Mouse (Mus musculus): ENCODE results near the gene Lrch3. TPM values are rescaled to one million over a fixed set of nuclear protein-coding genes. Genes with fewer than 3 reads are reported as not detected.
A peak's percentile ranks its signal among the peaks of the same experiment; 100 is the strongest.

Lrch3 gene
- total RNA-seq, 2 experiments from 2014 or later: 28.9 to 31.6 TPM

GRCm38 (mm10) chr16:33063267-33063666, 149.4 kb downstream of the Lrch3 start:
- peak in 1 of 2 experiments; percentile 11 for DNase-seq (ENCODE audit: low spot score in 2 of 2)
- intact Hi-C loops (cut with DNase I): no loop called here

- DNase-seq (ENCODE audit: low spot score in 2 of 2): no peak
- intact Hi-C loops (cut with DNase I): no loop called here
Observed at GRCm38 (mm10) chr16:33064636-33065035, 150.7 kb downstream of the Lrch3 start.

Other genes starting within 250 kb of the Lrch3 start
- gene Muc4, start 178.2 kb upstream of the Lrch3 start, total RNA-seq (2021): not detected
- not detected for gene Muc20, start 116.7 kb upstream of the Lrch3 start, total RNA-seq (2021)
- not detected for gene Smbd1, start 103.6 kb upstream of the Lrch3 start, total RNA-seq (2021)
- gene Fyttd1, start 36.6 kb upstream of the Lrch3 start, total RNA-seq (2021): 100 to 1,000 TPM; 122 to 135 TPM
- gene Rubcn, start 36.3 kb upstream of the Lrch3 start, total RNA-seq (2021): 10 to 100 TPM; 59.4 to 61.4 TPM
- gene Iqcg, start 142.1 kb downstream of the Lrch3 start, total RNA-seq (2021): 1 to 10 TPM; 4.4 to 6.2 TPM
- gene Rpl35a, start 142.4 kb downstream of the Lrch3 start, total RNA-seq (2021): 100 to 1,000 TPM; 237 to 241 TPM
- gene Lmln, start 148.4 kb downstream of the Lrch3 start, total RNA-seq (2021): 10 to 100 TPM; 17.7 to 20.7 TPM

Data from left cerebral cortex, postnatal 14 days (tissue).